Comparison of ENCODE assay signal across 26 mouse cellular contexts in the genomic region with DNA sequence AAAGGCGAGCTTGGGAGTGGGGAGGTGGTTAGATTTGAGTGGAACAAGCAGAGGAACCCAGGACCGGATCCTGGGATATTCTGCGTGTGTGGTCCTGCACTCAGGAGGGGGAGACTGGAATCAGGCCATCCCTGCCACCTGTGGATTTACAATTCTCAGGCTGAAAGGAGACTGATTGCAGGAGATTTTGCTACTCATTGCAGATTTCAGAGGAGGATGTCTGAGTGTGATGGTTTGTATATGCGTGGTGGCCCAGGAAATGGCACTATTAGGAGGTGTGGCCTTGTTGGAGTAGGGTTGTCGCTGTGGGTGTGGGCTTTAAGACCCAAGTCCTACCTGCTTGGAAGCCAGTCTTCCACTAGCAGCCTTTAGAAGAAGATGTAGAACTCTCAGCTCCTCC. TPM values are rescaled to one million over a fixed set of nuclear protein-coding genes. Genes with fewer than 3 reads are reported as not detected.
DNase-seq lines count a peak whose midpoint lies in the region; ATAC-seq and TF ChIP-seq lines count a peak whose summit lies in the region.
"Had no signal": no experiment of that assay in that cellular context is flagged by ENCODE, and none has a peak within 500 bp of the region (broad histone marks: within the 10 kb centered on the region; RNA-seq: fewer than 3 reads in every experiment).

No protein-coding gene starts in this region.

- no peak overlapping the region for H3K9ac ChIP-seq in midbrain, embryonic 15.5 days
- H3K9ac ChIP-seq: embryonic facial prominence, embryonic 12.5 days; forebrain, embryonic 12.5 days; forebrain, embryonic 15.5 days; forebrain, postnatal 0 days had no signal

- no peaks in the 10 kb centered on the region for H3K36me3 ChIP-seq in testis, adult 2 months (ENCODE audit: control insufficient read depth, insufficient read depth, low read length)
- H3K36me3 ChIP-seq in midbrain, embryonic 15.5 days (replicated peaks) = no peaks in the 10 kb centered on the region
- H3K36me3 ChIP-seq: embryonic facial prominence, embryonic 10.5 days; embryonic facial prominence, embryonic 12.5 days; forebrain, embryonic 10.5 days; forebrain, embryonic 12.5 days; forebrain, embryonic 15.5 days had no signal

- ATAC-seq in inflammation-experienced regulatory T-cells, adult 6 months = peak; percentile 42
- ATAC-seq in midbrain, embryonic 15.5 days (replicated peaks) = no peak
- ATAC-seq in erythroid progenitor cell, adult 5-6 weeks (replicated peaks; ENCODE audit: low FRiP score, poor library complexity, severe bottlenecking) = no peak
- ATAC-seq: activated CD4-positive, CD25-positive, alpha-beta regulatory T cell, adult 4 months; forebrain, embryonic 15.5 days; forebrain, postnatal 0 days had no signal

- H3K4me2 ChIP-seq in midbrain, embryonic 15.5 days = no peak overlapping the region
- H3K4me2 ChIP-seq: embryonic facial prominence, embryonic 12.5 days; forebrain, embryonic 12.5 days; forebrain, embryonic 15.5 days had no signal

- H3K4me3 ChIP-seq in testis, adult 2 months (ENCODE audit: control insufficient read depth, low read depth, low read length) = peak overlapping the region; percentile 13
- H3K4me3 ChIP-seq in midbrain, embryonic 15.5 days = no peak overlapping the region
- H3K4me3 ChIP-seq: embryonic facial prominence, embryonic 10.5 days; embryonic facial prominence, embryonic 12.5 days; forebrain, embryonic 10.5 days; forebrain, embryonic 12.5 days; forebrain, embryonic 15.5 days had no signal

- no peaks in the 10 kb centered on the region for H3K27me3 ChIP-seq in testis, adult 2 months (ENCODE audit: control insufficient read depth, insufficient read depth, low read length)
- H3K27me3 ChIP-seq in midbrain, embryonic 15.5 days (replicated peaks) = no peaks in the 10 kb centered on the region
- H3K27me3 ChIP-seq: CH12.LX; embryonic facial prominence, embryonic 12.5 days; forebrain, embryonic 12.5 days; forebrain, embryonic 15.5 days had no signal

- H3K4me1 ChIP-seq in testis, adult 2 months (ENCODE audit: control insufficient read depth, insufficient read depth, low read length) = peaks cover 9% of the 10 kb centered on the region
- no peaks in the 10 kb centered on the region for H3K4me1 ChIP-seq in midbrain, embryonic 15.5 days
- H3K4me1 ChIP-seq: embryonic facial prominence, embryonic 12.5 days; forebrain, embryonic 12.5 days; forebrain, embryonic 15.5 days had no signal

- H3K9me3 ChIP-seq in midbrain, embryonic 15.5 days = no peaks in the 10 kb centered on the region
- H3K9me3 ChIP-seq: embryonic facial prominence, embryonic 10.5 days; embryonic facial prominence, embryonic 12.5 days; forebrain, embryonic 10.5 days; forebrain, embryonic 12.5 days; forebrain, embryonic 15.5 days had no signal

- DNase-seq in testis, postnatal 10 days (ENCODE audit: low spot score) = no peak
- peak; percentile 51 for DNase-seq in ES-CJ7 (ENCODE audit: low read depth, low spot score)
- DNase-seq in ZHBTc4 (ENCODE audit: low read depth, low spot score) = peak; percentile 54
- DNase-seq in urinary bladder, adult 18-20 months (ENCODE audit: low spot score in 2 of 2) = no peak
- DNase-seq: adrenal gland, adult 2 months; adrenal gland, postnatal 10 days; adrenal gland, postnatal 25 days; B cell, adult 2 months; cerebellum, adult 11 months; cerebellum, adult 18-20 months; cerebellum, adult 8-10 months; cerebellum, adult 9-11 months; cerebellum, postnatal 25 days; forebrain, postnatal 0 days had no signal

- no peak for TF ChIP-seq CTCF in testis, adult 2 months (IDR thresholded peaks at IDR 0.05; ENCODE audit: control insufficient read depth, insufficient read depth, insufficient replicate concordance, low read depth, low read length)

- TF ChIP-seq POLR2A in testis, adult 2 months (IDR thresholded peaks at IDR 0.05; ENCODE audit: control insufficient read depth, low read depth, low read length) = no peak

- H3K27ac ChIP-seq in testis, adult 2 months (ENCODE audit: control insufficient read depth, insufficient read depth, low read depth, low read length) = no peak overlapping the region
- no peak overlapping the region for H3K27ac ChIP-seq in midbrain, embryonic 15.5 days
- H3K27ac ChIP-seq: embryonic facial prominence, embryonic 10.5 days; embryonic facial prominence, embryonic 12.5 days; forebrain, embryonic 10.5 days; forebrain, embryonic 12.5 days; forebrain, embryonic 15.5 days had no signal

- 83% methylated on average over 5 of the region's 5 CpGs for WGBS in midbrain, embryonic 15.5 days

RNA-seq across cellular contexts. Expression of a gene that starts 7.9 kb away (rescaled TPM):
- polyA plus RNA-seq in testis, adult 2 months (2012; rRNA removed) = 14.2 and 16.1 TPM in 2 replicates
- under 1 TPM in 2 of 3 experiments, not detected in 1; 0.46 to 0.95 TPM for polyA plus RNA-seq in inflammation-experienced regulatory T-cells, adult 6 months (2017; shearing (Covaris generic))
- not detected in 2 replicates for polyA plus RNA-seq in midbrain, embryonic 15.5 days (2015; fragmentation: Nextera tagmentation; extraction: Ambion mirVana)
- 12.2 TPM in 1 of 2 replicates, not detected in the other for total RNA-seq in erythroid progenitor cell, adult 5-6 weeks (2015; ENCODE audit: low replicate concordance)
- total RNA-seq in erythroid progenitor cell, adult 5-6 weeks (2017; ENCODE audit: low replicate concordance) = 0.51 TPM in 1 of 2 replicates, not detected in the other
- total RNA-seq: MEL had no signal
- polyA plus RNA-seq: activated CD4-positive, CD25-positive, alpha-beta regulatory T cell, adult 4 months; embryonic facial prominence, embryonic 10.5 days; embryonic facial prominence, embryonic 12.5 days; forebrain, embryonic 10.5 days; forebrain, embryonic 12.5 days; forebrain, embryonic 15.5 days; forebrain, postnatal 0 days had no signal

RNA-seq across cellular contexts. Expression of a gene that starts 26.7 kb away (rescaled TPM):
- polyA plus RNA-seq in testis, adult 2 months (2012; rRNA removed) = 5.2 and 8.4 TPM in 2 replicates
- 100 to 1,000 TPM in 1 of 3 experiments, 10 to 100 TPM in 2; 34.3 to 110 (median 50.4) TPM for polyA plus RNA-seq in inflammation-experienced regulatory T-cells, adult 6 months (2017; shearing (Covaris generic))
- polyA plus RNA-seq in midbrain, embryonic 15.5 days (2015; fragmentation: Nextera tagmentation; extraction: Ambion mirVana) = 41.7 and 42.1 TPM in 2 replicates
- total RNA-seq in erythroid progenitor cell, adult 5-6 weeks (2015; ENCODE audit: low replicate concordance) = 98.4 and 133 TPM in 2 replicates
- total RNA-seq in erythroid progenitor cell, adult 5-6 weeks (2017; ENCODE audit: low replicate concordance) = 32.8 and 50.6 TPM in 2 replicates
- polyA plus RNA-seq: adrenal gland, adult 2 months had no signal

RNA-seq across cellular contexts. Expression of a gene that starts 47.0 kb away (rescaled TPM):
- 75.5 and 108 TPM in 2 replicates for polyA plus RNA-seq in testis, adult 2 months (2012; rRNA removed)
- polyA plus RNA-seq in inflammation-experienced regulatory T-cells, adult 6 months (2017; shearing (Covaris generic)) = 100 to 1,000 TPM; 438 to 692 (median 649) TPM
- polyA plus RNA-seq in midbrain, embryonic 15.5 days (2015; fragmentation: Nextera tagmentation; extraction: Ambion mirVana) = 323 and 336 TPM in 2 replicates
- 140 and 151 TPM in 2 replicates for total RNA-seq in erythroid progenitor cell, adult 5-6 weeks (2015; ENCODE audit: low replicate concordance)
- total RNA-seq in erythroid progenitor cell, adult 5-6 weeks (2017; ENCODE audit: low replicate concordance) = 189 and 232 TPM in 2 replicates

Comparison
In these comparisons a context has a peak if more than half of its experiments do, and no peak if none do; other contexts are left out.
1. DNase-seq: peak in ES-CJ7 (single experiment) and ZHBTc4 (single experiment); none in testis, postnatal 10 days (single experiment) and urinary bladder, adult 18-20 months (0 of 2).